Comparison of ENCODE assay signal across 8 mouse cellular contexts in genomic region chr11:3912875-3913271, GRCm38 (mm10). TPM values are rescaled to one million over a fixed set of nuclear protein-coding genes. Genes with fewer than 3 reads are reported as not detected.
DNase-seq lines count a peak whose midpoint lies in the region; ATAC-seq and TF ChIP-seq lines count a peak whose summit lies in the region.

No protein-coding gene starts in this region.

- H3K4me1 ChIP-seq in embryonic facial prominence, embryonic 15.5 days, result peaks cover 42% of the 10 kb centered on the region
- peaks cover 28% of the 10 kb centered on the region for H3K4me1 ChIP-seq in limb, embryonic 13.5 days
- peaks cover 37% of the 10 kb centered on the region for H3K4me1 ChIP-seq in midbrain, embryonic 14.5 days (ENCODE audit: control insufficient read depth, insufficient read depth, low read length)

- peak overlapping the region; percentile 88 for H3K4me2 ChIP-seq in embryonic facial prominence, embryonic 15.5 days (replicated peaks)
- H3K4me2 ChIP-seq in limb, embryonic 13.5 days (replicated peaks), result peak overlapping the region; percentile 93
- H3K4me2 ChIP-seq in midbrain, embryonic 14.5 days (ENCODE audit: low read length), result peak overlapping the region; percentile 90

- intact Hi-C loops in heart, postnatal 25 days (cut with DNase I), result loop anchor here (2.0 kb wide), 1 partner anchor 18 kb away; the partner anchor contains the start of genes 4921536K21Rik and Dusp18

- ATAC-seq in Patski, result peak; percentile 32
- peak; percentile 4; the same call in 1 of the 2 replicates for ATAC-seq in embryonic facial prominence, embryonic 15.5 days (ENCODE audit: insufficient number of reproducible peaks, low FRiP score, low TSS enrichment, low read depth)
- no peak for ATAC-seq in limb, embryonic 13.5 days (ENCODE audit: low FRiP score, low read depth)
- peak; percentile 18; the same call in 1 of the 2 replicates for ATAC-seq in midbrain, embryonic 14.5 days (ENCODE audit: low FRiP score, low TSS enrichment)

- H3K4me3 ChIP-seq in embryonic facial prominence, embryonic 15.5 days (replicated peaks), result peak overlapping the region; percentile 63
- peak overlapping the region; percentile 63 for H3K4me3 ChIP-seq in limb, embryonic 13.5 days
- H3K4me3 ChIP-seq in midbrain, embryonic 14.5 days (replicated peaks; ENCODE audit: low read depth, low read length), result peak overlapping the region; percentile 59

- peak; percentile 31 to 43 for DNase-seq in heart, adult 9 months (ENCODE audit: low spot score in 2 of 2)
- DNase-seq in heart, postnatal 25 days (ENCODE audit: low spot score), result no peak
- DNase-seq in Patski (ENCODE audit: low read depth, low spot score), result no peak
- DNase-seq in heart, postnatal 4 days, result peak; percentile 30
- peak; percentile 63 for DNase-seq in midbrain, embryonic 14.5 days
- DNase-seq in thymus, postnatal 4 days, result peak; percentile 63

- H3K27ac ChIP-seq in embryonic facial prominence, embryonic 15.5 days (replicated peaks), result peak overlapping the region; percentile 93
- H3K27ac ChIP-seq in limb, embryonic 13.5 days, result no peak overlapping the region
- peak overlapping the region; percentile 74; the same call in 1 of the 2 replicates for H3K27ac ChIP-seq in midbrain, embryonic 14.5 days (replicated peaks; ENCODE audit: low read depth, low read length)

- 2% methylated on average over 16 of the region's 16 CpGs for WGBS in embryonic facial prominence, embryonic 15.5 days
- 3% methylated on average over 16 of the region's 16 CpGs for WGBS in limb, embryonic 13.5 days
- under 1% methylated on average over 16 of the region's 16 CpGs for WGBS in midbrain, embryonic 14.5 days

- POLR2A ChIA-PET in Patski (lab: Charles Lee), result interaction anchor here (2.0 kb wide), 1 partner anchor 10 kb away, joined by 12 read pairs; no protein-coding TSS in a partner anchor

- H3K36me3 ChIP-seq in embryonic facial prominence, embryonic 15.5 days, result 0 out of 2 replicates have a peak, but pooled peaks cover under 1% of the 10 kb centered on the region
- peaks cover 5% of the 10 kb centered on the region; the same call in 1 of the 2 replicates for H3K36me3 ChIP-seq in limb, embryonic 13.5 days
- no peaks in the 10 kb centered on the region for H3K36me3 ChIP-seq in midbrain, embryonic 14.5 days (ENCODE audit: control insufficient read depth, insufficient read depth, low read length)

- CTCF ChIA-PET in Patski (lab: Charles Lee), result interaction anchor here (3.2 to 3.3 kb wide), 2 partner anchors 10 to 34 kb away, joined by 15 to 17 read pairs; no protein-coding TSS in a partner anchor

- no peaks in the 10 kb centered on the region for H3K9me3 ChIP-seq in embryonic facial prominence, embryonic 15.5 days (replicated peaks)
- H3K9me3 ChIP-seq in limb, embryonic 13.5 days, result no peaks in the 10 kb centered on the region
- no peaks in the 10 kb centered on the region for H3K9me3 ChIP-seq in midbrain, embryonic 14.5 days (ENCODE audit: control insufficient read depth, low read length)

- no peaks in the 10 kb centered on the region for H3K27me3 ChIP-seq in Patski
- no peaks in the 10 kb centered on the region for H3K27me3 ChIP-seq in embryonic facial prominence, embryonic 15.5 days
- peaks cover 20% of the 10 kb centered on the region for H3K27me3 ChIP-seq in limb, embryonic 13.5 days
- 0 out of 2 replicates have a peak, but pooled peaks cover 4% of the 10 kb centered on the region for H3K27me3 ChIP-seq in midbrain, embryonic 14.5 days (ENCODE audit: control insufficient read depth, insufficient read depth, low read length)

- in situ Hi-C loops in Patski (cut with MboI; ENCODE audit: low pct_unique_long_range_greater_than_20kb), result no loop called here

- H3K9ac ChIP-seq in embryonic facial prominence, embryonic 15.5 days, result peak overlapping the region; percentile 44; the same call in 1 of the 2 replicates
- peak overlapping the region; percentile 66 for H3K9ac ChIP-seq in limb, embryonic 13.5 days
- H3K9ac ChIP-seq in midbrain, embryonic 14.5 days (replicated peaks; ENCODE audit: low read length), result peak overlapping the region; percentile 60

- no peak for TF ChIP-seq CTCF in Patski (IDR thresholded peaks at IDR 0.05)

RNA-seq across cellular contexts. Expression of gene Slc35e4, which starts 1.6 kb away (rescaled TPM):
- total RNA-seq in heart, postnatal 25 days (2021), result 1 to 10 TPM; 4.4 to 5.7 TPM
- 25.6 TPM for polyA plus RNA-seq in Patski (2021)
- polyA plus RNA-seq in embryonic facial prominence, embryonic 15.5 days (2015; fragmentation: Nextera tagmentation; extraction: Ambion mirVana), result 9.4 and 9.9 TPM in 2 replicates
- total RNA-seq in heart, postnatal 4 days (2021), result 1 to 10 TPM; 3.6 to 4.0 TPM
- polyA plus RNA-seq in limb, embryonic 13.5 days (2015; fragmentation: Nextera tagmentation; extraction: Ambion mirVana), result 3.5 and 4.1 TPM in 2 replicates
- 10.8 and 14.5 TPM in 2 replicates for polyA plus RNA-seq in midbrain, embryonic 14.5 days (2014; fragmentation: Nextera tagmentation; extraction: Ambion mirVana)

RNA-seq across cellular contexts. Expression of gene Dusp18, which starts 17.8 kb away (rescaled TPM):
- 10 to 100 TPM; 24.8 to 45.0 TPM for total RNA-seq in heart, postnatal 25 days (2021)
- polyA plus RNA-seq in Patski (2021), result 16.4 TPM
- 9.1 and 12.6 TPM in 2 replicates for polyA plus RNA-seq in embryonic facial prominence, embryonic 15.5 days (2015; fragmentation: Nextera tagmentation; extraction: Ambion mirVana)
- 10 to 100 TPM; 21.5 to 24.4 TPM for total RNA-seq in heart, postnatal 4 days (2021)
- 11.0 and 12.5 TPM in 2 replicates for polyA plus RNA-seq in limb, embryonic 13.5 days (2015; fragmentation: Nextera tagmentation; extraction: Ambion mirVana)
- 33.7 and 38.1 TPM in 2 replicates for polyA plus RNA-seq in midbrain, embryonic 14.5 days (2014; fragmentation: Nextera tagmentation; extraction: Ambion mirVana)

RNA-seq across cellular contexts. Expression of gene 4921536K21Rik, which starts 18.0 kb away (rescaled TPM):
- under 1 TPM; 0.42 to 0.96 TPM for total RNA-seq in heart, postnatal 25 days (2021)
- polyA plus RNA-seq in Patski (2021), result 2.0 TPM
- polyA plus RNA-seq in embryonic facial prominence, embryonic 15.5 days (2015; fragmentation: Nextera tagmentation; extraction: Ambion mirVana), result 0.49 and 1.2 TPM in 2 replicates
- total RNA-seq in heart, postnatal 4 days (2021), result under 1 TPM; 0.14 to 0.17 TPM
- polyA plus RNA-seq in limb, embryonic 13.5 days (2015; fragmentation: Nextera tagmentation; extraction: Ambion mirVana), result 0.09 and 0.20 TPM in 2 replicates
- 0.35 TPM in 1 of 2 replicates, not detected in the other for polyA plus RNA-seq in midbrain, embryonic 14.5 days (2014; fragmentation: Nextera tagmentation; extraction: Ambion mirVana)

RNA-seq across cellular contexts. Expression of gene Tcn2, which starts 19.1 kb away (rescaled TPM):
- 10 to 100 TPM; 41.3 to 41.7 TPM for total RNA-seq in heart, postnatal 25 days (2021)
- 158 TPM for polyA plus RNA-seq in Patski (2021)
- polyA plus RNA-seq in embryonic facial prominence, embryonic 15.5 days (2015; fragmentation: Nextera tagmentation; extraction: Ambion mirVana), result 48.5 and 55.9 TPM in 2 replicates
- 10 to 100 TPM; 38.8 to 40.6 TPM for total RNA-seq in heart, postnatal 4 days (2021)
- 44.1 and 46.0 TPM in 2 replicates for polyA plus RNA-seq in limb, embryonic 13.5 days (2015; fragmentation: Nextera tagmentation; extraction: Ambion mirVana)
- polyA plus RNA-seq in midbrain, embryonic 14.5 days (2014; fragmentation: Nextera tagmentation; extraction: Ambion mirVana), result 11.7 and 21.2 TPM in 2 replicates

RNA-seq across cellular contexts. Expression of gene Osbp2, which starts 49.2 kb away (rescaled TPM):
- 10 to 100 TPM in 1 of 2 experiments, 1 to 10 TPM in 1; 9.8 to 11.4 TPM for total RNA-seq in heart, postnatal 25 days (2021)
- 0.15 TPM for polyA plus RNA-seq in Patski (2021)
- polyA plus RNA-seq in embryonic facial prominence, embryonic 15.5 days (2015; fragmentation: Nextera tagmentation; extraction: Ambion mirVana), result 1.1 and 1.3 TPM in 2 replicates
- 1 to 10 TPM; 5.4 to 6.1 TPM for total RNA-seq in heart, postnatal 4 days (2021)
- polyA plus RNA-seq in limb, embryonic 13.5 days (2015; fragmentation: Nextera tagmentation; extraction: Ambion mirVana), result 0.73 and 0.76 TPM in 2 replicates
- polyA plus RNA-seq in midbrain, embryonic 14.5 days (2014; fragmentation: Nextera tagmentation; extraction: Ambion mirVana), result 21.2 and 30.0 TPM in 2 replicates

Comparison
In these comparisons a context has a peak if more than half of its experiments do, and no peak if none do; other contexts are left out.
1. DNase-seq: peak in heart, adult 9 months (2 of 2), heart, postnatal 4 days (single experiment), midbrain, embryonic 14.5 days (single experiment) and thymus, postnatal 4 days (single experiment); none in heart, postnatal 25 days (single experiment) and Patski (single experiment).
2. Peak in every context shown above with its lines, with median percentiles within 50 percentile points of each other: H3K4me2 ChIP-seq, H3K4me3 ChIP-seq and H3K9ac ChIP-seq.